Mouse (Mus musculus): ENCODE results near the gene Nampt. TPM values are rescaled to one million over a fixed set of nuclear protein-coding genes. Genes with fewer than 3 reads are reported as not detected.

The Nampt gene
- polyA plus RNA-seq, 1 experiment: 6.0 TPM

- Histone ChIP-seq H3K4me3 (ENCODE audit: control insufficient read depth, low read depth, low read length) (no peak overlapping the region), H3K27me3 (ENCODE audit: control insufficient read depth, insufficient read depth, low read length) (no peaks in the 10 kb centered on the region)
- TF ChIP-seq CTCF (IDR thresholded peaks at IDR 0.05; ENCODE audit: control insufficient read depth, insufficient read depth, insufficient replicate concordance, low read depth, low read length) (no peak), POLR2A (IDR thresholded peaks at IDR 0.05; ENCODE audit: control insufficient read depth, low read depth, low read length) (no peak)
Measured at GRCm38 (mm10) chr12:32805559-32805958, 13.8 kb upstream of the Nampt start.

GRCm38 (mm10) chr12:32819823-32820605 lies 669 bp downstream of the Nampt start:
- TF ChIP-seq POLR2A (IDR thresholded peaks at IDR 0.05; ENCODE audit: control insufficient read depth, low read depth, low read length) (peak; percentile 90), CTCF (IDR thresholded peaks at IDR 0.05; ENCODE audit: control insufficient read depth, insufficient read depth, insufficient replicate concordance, low read depth, low read length) (no peak)
- Histone ChIP-seq H3K27ac (ENCODE audit: control insufficient read depth, insufficient read depth, low read depth, low read length) (peak overlapping the region; percentile 88), H3K4me1 (ENCODE audit: control insufficient read depth, insufficient read depth, low read length) (peaks cover 6% of the 10 kb centered on the region), H3K36me3 (ENCODE audit: control insufficient read depth, insufficient read depth, low read length) (no peaks in the 10 kb centered on the region), H3K27me3 (ENCODE audit: control insufficient read depth, insufficient read depth, low read length) (no peaks in the 10 kb centered on the region), H3K4me3 (ENCODE audit: control insufficient read depth, low read depth, low read length) (peak overlapping the region; percentile 92)

More at GRCm38 (mm10) chr12:32805559-32805958, 13.8 kb upstream of the Nampt start:
- Histone ChIP-seq H3K4me1 (ENCODE audit: control insufficient read depth, insufficient read depth, low read length) (no peaks in the 10 kb centered on the region), H3K27ac (ENCODE audit: control insufficient read depth, insufficient read depth, low read depth, low read length) (no peak overlapping the region), H3K36me3 (ENCODE audit: control insufficient read depth, insufficient read depth, low read length) (no peaks in the 10 kb centered on the region)

- TF ChIP-seq POLR2A (IDR thresholded peaks at IDR 0.05; ENCODE audit: control insufficient read depth, low read depth, low read length) (no peak), CTCF (IDR thresholded peaks at IDR 0.05; ENCODE audit: control insufficient read depth, insufficient read depth, insufficient replicate concordance, low read depth, low read length) (no peak)
- H3K27ac ChIP-seq (ENCODE audit: control insufficient read depth, insufficient read depth, low read depth, low read length): peak overlapping the region; percentile 89
- no peaks in the 10 kb centered on the region for H3K36me3 ChIP-seq (ENCODE audit: control insufficient read depth, insufficient read depth, low read length)
- no peaks in the 10 kb centered on the region for H3K27me3 ChIP-seq (ENCODE audit: control insufficient read depth, insufficient read depth, low read length)
- peak overlapping the region; percentile 92 for H3K4me3 ChIP-seq (ENCODE audit: control insufficient read depth, low read depth, low read length)
- H3K4me1 ChIP-seq (ENCODE audit: control insufficient read depth, insufficient read depth, low read length): peaks cover 6% of the 10 kb centered on the region
Measured at GRCm38 (mm10) chr12:32820688-32821503, 1.6 kb downstream of the Nampt start.

- Histone ChIP-seq H3K36me3 (ENCODE audit: control insufficient read depth, insufficient read depth, low read length) (no peaks in the 10 kb centered on the region), H3K4me3 (ENCODE audit: control insufficient read depth, low read depth, low read length) (no peak overlapping the region), H3K27ac (ENCODE audit: control insufficient read depth, insufficient read depth, low read depth, low read length) (no peak overlapping the region), H3K27me3 (ENCODE audit: control insufficient read depth, insufficient read depth, low read length) (no peaks in the 10 kb centered on the region), H3K4me1 (ENCODE audit: control insufficient read depth, insufficient read depth, low read length) (peaks cover 6% of the 10 kb centered on the region)
- TF ChIP-seq CTCF (IDR thresholded peaks at IDR 0.05; ENCODE audit: control insufficient read depth, insufficient read depth, insufficient replicate concordance, low read depth, low read length): no peak
Measured at GRCm38 (mm10) chr12:32821504-32822011, 2.2 kb downstream of the Nampt start.

- H3K4me3 ChIP-seq (ENCODE audit: control insufficient read depth, low read depth, low read length): no peak overlapping the region
- no peaks in the 10 kb centered on the region for H3K27me3 ChIP-seq (ENCODE audit: control insufficient read depth, insufficient read depth, low read length)
- TF ChIP-seq POLR2A (IDR thresholded peaks at IDR 0.05; ENCODE audit: control insufficient read depth, low read depth, low read length) (no peak), CTCF (IDR thresholded peaks at IDR 0.05; ENCODE audit: control insufficient read depth, insufficient read depth, insufficient replicate concordance, low read depth, low read length) (no peak)
- H3K4me1 ChIP-seq (ENCODE audit: control insufficient read depth, insufficient read depth, low read length): peaks cover 6% of the 10 kb centered on the region
- no peaks in the 10 kb centered on the region for H3K36me3 ChIP-seq (ENCODE audit: control insufficient read depth, insufficient read depth, low read length)
- H3K27ac ChIP-seq (ENCODE audit: control insufficient read depth, insufficient read depth, low read depth, low read length): no peak overlapping the region
Measured at GRCm38 (mm10) chr12:32822066-32822465, 2.7 kb downstream of the Nampt start.

- no peak overlapping the region for H3K27ac ChIP-seq (ENCODE audit: control insufficient read depth, insufficient read depth, low read depth, low read length)
- no peaks in the 10 kb centered on the region for H3K27me3 ChIP-seq (ENCODE audit: control insufficient read depth, insufficient read depth, low read length)
- H3K4me3 ChIP-seq (ENCODE audit: control insufficient read depth, low read depth, low read length): no peak overlapping the region
- no peak for TF ChIP-seq CTCF (IDR thresholded peaks at IDR 0.05; ENCODE audit: control insufficient read depth, insufficient read depth, insufficient replicate concordance, low read depth, low read length)
- no peak for TF ChIP-seq POLR2A (IDR thresholded peaks at IDR 0.05; ENCODE audit: control insufficient read depth, low read depth, low read length)
- no peaks in the 10 kb centered on the region for H3K36me3 ChIP-seq (ENCODE audit: control insufficient read depth, insufficient read depth, low read length)
- peaks cover 5% of the 10 kb centered on the region for H3K4me1 ChIP-seq (ENCODE audit: control insufficient read depth, insufficient read depth, low read length)
Measured at GRCm38 (mm10) chr12:32824586-32824985, 5.2 kb downstream of the Nampt start.

GRCm38 (mm10) chr12:32826971-32827370 lies 7.6 kb downstream of the Nampt start:
- TF ChIP-seq CTCF (IDR thresholded peaks at IDR 0.05; ENCODE audit: control insufficient read depth, insufficient read depth, insufficient replicate concordance, low read depth, low read length): peak; percentile 41; the same call in 1 of the 2 replicates
- TF ChIP-seq POLR2A (IDR thresholded peaks at IDR 0.05; ENCODE audit: control insufficient read depth, low read depth, low read length): no peak
- Histone ChIP-seq H3K27me3 (ENCODE audit: control insufficient read depth, insufficient read depth, low read length) (no peaks in the 10 kb centered on the region), H3K4me1 (ENCODE audit: control insufficient read depth, insufficient read depth, low read length) (no peaks in the 10 kb centered on the region), H3K4me3 (ENCODE audit: control insufficient read depth, low read depth, low read length) (no peak overlapping the region), H3K27ac (ENCODE audit: control insufficient read depth, insufficient read depth, low read depth, low read length) (no peak overlapping the region), H3K36me3 (ENCODE audit: control insufficient read depth, insufficient read depth, low read length) (no peaks in the 10 kb centered on the region; the same call in 1 of the 2 replicates)
